Mouse (Mus musculus) lung, postnatal 25 days (tissue): ENCODE measurements around the gene Traf2.

Source experiments
- DNase-seq: peaks from one replicate; pipeline ENCODE4 v3.0.0; 2022; ENCODE audit warnings: low spot score

The Traf2 gene

GRCm38 (mm10) chr2:25493476-25493961 is 53.2 kb downstream of the Traf2 start, which contains the start of gene Lcn12:
TSS of gene Lcn12 (minus strand) at chr2:25493911.
- no peak for DNase-seq

DNA sequence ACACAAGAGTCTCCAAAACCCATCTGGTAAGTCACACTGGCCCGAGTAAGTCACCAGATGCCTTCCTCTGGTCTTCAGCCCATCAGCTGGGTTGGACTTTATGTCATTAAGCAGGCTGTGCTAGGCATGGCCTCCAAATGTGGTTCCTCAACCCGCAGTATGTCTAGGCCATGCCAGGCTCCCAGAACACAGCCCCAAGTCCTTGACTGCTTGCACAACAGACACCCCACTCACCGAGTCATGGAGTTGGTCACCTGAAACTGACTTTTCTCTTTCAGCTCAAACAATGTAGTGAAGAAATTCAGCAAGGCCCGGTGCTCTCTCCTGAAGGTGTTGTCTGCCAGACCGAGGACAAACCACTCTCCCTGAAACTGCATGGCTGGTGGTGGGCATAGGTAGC is 53.8 kb downstream of the Traf2 start:
- no peak for DNase-seq

DNA sequence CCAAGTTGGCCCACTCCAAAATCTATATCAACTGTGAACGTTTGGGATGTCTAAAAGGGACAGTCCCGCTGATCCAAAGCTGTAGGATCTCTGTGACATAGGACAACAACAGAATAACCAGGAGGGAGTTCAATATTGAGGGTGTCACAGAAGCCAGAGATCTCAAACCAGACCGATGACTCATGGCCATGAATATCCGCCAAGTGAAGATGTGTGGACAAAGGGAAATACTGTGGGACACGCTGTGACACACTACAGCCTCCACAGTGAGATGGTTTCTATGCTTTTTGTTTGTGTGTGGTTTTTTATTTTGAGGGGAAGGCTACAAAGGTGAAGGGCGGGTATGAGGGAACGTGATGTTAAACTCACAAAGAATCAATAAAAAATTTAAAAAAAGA is 58.1 kb downstream of the Traf2 start:
- DNase-seq = no peak

DNA sequence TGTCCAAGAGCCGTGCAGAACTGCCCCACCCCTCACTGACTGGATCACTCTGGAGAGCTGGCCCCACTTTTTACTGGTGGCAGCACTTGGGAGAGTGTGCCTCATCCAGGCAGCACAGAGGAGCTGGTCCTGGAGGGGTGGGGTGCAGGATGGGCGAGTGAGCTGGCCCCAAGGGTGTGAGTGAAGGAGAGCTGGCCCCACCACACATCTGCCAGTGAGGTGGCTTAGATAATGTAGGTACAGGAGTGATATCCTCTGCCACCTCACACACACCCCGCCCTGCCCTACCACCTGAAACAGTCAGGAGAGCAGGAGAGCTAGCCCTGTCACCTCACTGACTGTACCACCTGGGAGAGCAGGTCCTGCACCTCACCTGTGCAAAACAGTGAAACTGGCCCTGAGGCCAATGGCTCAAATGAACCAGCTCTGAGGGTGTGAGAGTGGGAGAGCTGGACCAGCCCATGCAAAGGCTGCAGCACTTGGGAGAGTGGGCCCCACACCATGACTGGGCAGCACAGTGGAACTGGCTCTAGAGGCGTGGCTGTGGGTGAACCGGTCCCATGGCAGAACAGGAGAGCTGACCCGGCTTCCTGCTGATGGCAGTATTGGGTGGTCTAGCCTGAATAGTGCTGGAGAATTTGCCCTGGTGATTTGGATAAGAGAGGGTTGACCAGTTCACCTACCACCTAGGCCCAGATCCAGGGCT is 58.6 kb downstream of the Traf2 start:
- no peak for DNase-seq

- DNase-seq = no peak
These were observed 61.7 kb downstream of the Traf2 start for GRCm38 (mm10) chr2:25484901-25485647.

DNA sequence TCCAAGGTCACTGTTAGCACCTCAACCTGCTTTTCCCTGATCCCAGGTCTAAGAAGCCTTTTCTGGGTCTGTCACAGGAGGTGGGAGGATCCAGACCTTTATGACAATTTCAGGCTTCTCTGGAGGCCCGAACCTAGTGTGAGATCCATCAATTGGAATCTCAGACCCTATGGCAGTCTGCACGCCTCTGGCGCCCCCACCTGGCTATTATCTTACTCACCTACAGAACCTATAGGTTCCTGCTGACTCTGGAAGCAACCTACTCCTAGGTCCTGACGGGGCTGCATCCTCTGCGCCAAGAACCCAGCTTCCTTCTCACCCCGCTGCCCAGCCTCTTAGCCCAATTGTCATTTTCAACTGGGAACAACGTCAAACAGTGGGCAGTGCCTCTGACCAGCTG is 63.8 kb downstream of the Traf2 start:
- DNase-seq = peak; percentile 34

DNA sequence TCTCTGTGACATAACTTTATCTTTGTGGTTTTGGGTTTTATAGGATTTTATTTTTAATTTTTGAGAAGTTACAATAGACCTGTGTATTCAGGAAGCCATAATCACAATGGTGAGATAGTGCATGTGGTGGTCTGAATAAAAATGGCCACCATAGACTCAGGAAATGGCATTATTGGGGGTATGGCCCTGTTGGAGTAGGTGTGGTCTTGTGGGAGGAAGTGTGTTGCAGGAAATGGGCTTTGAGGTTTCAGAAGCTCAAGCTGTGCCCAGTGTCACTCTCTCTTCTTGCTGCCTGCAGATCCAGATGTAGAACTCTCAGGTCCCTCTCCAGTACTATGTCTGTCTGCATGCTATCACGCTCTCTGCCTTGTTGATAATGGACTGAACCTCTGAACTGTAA is 66.2 kb downstream of the Traf2 start:
- DNase-seq = no peak

- no peak for DNase-seq
These were observed 67.0 kb downstream of the Traf2 start for GRCm38 (mm10) chr2:25479551-25480311.

- DNase-seq = no peak
These were observed 68.6 kb downstream of the Traf2 start for GRCm38 (mm10) chr2:25477967-25478675.

- DNase-seq = no peak
These were observed 69.2 kb downstream of the Traf2 start for GRCm38 (mm10) chr2:25477541-25477940.

GRCm38 (mm10) chr2:25472550-25472949 is 74.2 kb downstream of the Traf2 start:
- no peak for DNase-seq

DNA sequence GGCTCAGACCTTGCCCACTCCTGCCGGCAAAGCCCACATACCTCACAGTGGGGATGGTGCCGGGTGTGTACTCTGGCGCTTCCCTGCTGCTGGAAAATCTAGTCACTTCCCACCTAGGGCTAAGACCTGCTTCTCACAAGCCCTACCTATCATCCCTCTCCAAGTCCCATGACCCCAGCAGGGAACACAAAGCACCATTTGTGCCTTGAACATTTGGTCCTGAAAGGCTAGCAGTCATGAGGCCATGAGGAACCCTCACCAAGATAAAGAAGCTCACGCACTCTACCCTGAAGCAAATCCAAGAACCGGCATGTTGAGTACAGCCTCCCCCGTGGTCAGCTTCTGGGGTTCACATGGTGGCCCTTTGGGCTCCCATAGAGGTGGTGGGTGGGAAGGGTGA is 76.8 kb downstream of the Traf2 start, which contains the start of gene Ptgds:
Gene Ptgds (minus strand): TSS at position 78 of the 400 bp plus-strand sequence.
- DNase-seq = no peak

DNA sequence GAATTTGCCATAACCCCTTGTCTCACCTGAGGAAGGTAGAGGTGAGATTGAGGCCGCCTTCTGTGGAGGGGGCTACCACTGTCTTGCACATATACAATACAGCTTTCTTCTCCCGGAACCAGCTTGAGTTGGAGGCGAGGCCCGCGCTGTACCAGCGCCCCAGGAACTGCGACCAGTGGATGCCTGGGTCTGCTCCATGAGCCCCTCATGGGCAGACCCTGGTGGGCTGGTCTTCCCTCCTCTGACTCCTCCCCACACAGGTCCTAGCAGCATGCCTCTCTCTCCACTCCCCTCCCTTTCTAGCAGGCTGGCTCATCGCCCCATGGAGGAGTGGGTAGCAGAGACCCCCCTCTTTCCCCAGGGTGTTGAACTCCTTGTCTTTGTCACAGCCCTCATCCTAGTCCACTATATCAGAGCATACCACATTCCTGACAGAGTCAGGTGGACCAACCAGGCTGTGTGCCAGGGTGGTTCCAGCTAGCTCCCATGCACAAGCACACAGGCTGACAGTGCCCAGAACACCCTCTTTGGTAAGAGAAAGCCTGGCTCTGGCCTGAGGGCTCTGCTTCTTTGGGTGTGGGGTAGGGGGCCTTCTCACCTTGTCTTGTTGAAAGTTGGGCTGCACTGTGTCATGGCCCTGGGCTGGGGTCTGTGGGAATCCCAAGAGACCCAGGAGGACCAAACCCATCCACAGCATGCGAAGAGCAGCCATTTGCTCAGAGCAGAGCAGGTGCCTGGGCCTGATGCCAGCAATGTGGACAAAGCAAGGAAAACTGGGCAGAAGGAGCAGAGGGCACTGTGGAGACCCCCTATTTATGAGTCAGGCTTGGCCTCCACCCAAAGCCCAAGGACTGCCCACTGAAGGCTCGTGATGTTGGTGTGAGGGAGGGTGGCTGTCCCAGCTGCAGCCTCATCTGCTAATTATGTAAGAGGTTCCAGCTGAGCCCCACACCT is 77.5 kb downstream of the Traf2 start:
- DNase-seq = no peak
